Mouse (Mus musculus): ENCODE results near the gene Slc34a1. TPM values are rescaled to one million over a fixed set of nuclear protein-coding genes. Genes with fewer than 3 reads are reported as not detected.

Gene Slc34a1
- total RNA-seq, 2 experiments from 2014 or later = not detected

DNA sequence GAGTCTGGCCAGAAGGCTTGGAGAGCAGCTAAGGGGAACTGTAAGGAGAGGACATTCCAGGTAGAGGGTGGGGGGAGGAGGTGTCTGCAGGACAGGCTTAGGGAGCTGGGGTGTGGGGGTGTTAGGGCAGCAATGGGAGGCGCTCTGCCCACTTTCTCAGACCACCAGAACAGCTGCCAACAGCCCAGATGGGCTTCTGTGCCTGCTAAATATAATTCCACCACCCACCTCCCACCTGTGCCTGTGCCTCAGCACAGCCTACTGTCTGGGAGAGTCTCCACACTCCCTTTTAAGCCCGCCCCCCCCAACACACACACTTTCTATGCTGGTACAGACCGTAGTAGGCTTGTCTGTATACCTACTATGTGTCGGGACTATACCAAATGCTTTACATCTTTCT, 16.2 kb upstream of the Slc34a1 start:
- DNase-seq = no peak
- H3K27ac ChIP-seq = no peak overlapping the region
- no peak overlapping the region for H3K4me3 ChIP-seq
- intact Hi-C loops (cut with DNase I) = no loop called here
- TF ChIP-seq CTCF (IDR thresholded peaks at IDR 0.05) = no peak

DNA sequence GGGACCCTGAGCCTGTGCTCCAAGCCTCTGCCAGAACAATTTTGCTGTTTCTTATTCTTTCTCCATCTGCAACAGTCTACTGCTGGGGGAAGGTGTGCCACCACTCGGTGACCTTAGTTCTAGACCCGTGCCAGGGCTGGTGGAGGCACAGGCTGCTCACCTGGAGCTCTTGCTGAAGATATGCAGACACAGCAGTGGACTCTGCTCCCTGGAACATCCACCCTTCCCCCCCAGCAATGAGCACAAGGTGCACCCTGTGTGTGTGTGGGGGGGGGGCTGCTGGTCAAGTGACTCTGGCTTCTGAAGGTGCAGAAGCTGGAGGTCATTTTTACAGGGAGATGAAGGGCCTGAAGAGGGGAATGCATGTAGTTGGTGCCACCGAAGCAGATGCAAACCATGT, 7.3 kb upstream of the Slc34a1 start:
- DNase-seq = no peak
- Histone ChIP-seq H3K27ac (no peak overlapping the region), H3K4me3 (no peak overlapping the region)
- intact Hi-C loops (cut with DNase I) = no loop called here
- TF ChIP-seq CTCF (IDR thresholded peaks at IDR 0.05) = no peak

DNA sequence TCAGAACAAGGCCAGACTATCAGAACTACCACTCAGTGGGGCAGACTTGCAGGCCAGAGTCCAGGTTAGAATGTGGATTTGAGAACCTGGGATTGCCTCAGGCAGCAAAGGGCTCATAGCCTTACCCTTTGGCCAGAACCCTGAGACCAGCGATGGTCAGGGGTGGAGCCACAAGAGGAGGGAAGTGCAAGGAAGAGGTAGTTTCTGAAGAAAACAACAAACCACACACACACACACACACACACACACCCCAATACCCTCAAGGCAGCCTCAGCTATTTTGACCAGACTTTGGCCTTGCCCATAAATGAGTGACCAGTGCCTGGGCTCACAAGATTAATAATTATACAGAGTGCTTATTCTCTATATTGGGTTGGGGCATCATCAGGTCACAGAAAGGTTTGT, 6.4 kb upstream of the Slc34a1 start:
- no peak for TF ChIP-seq CTCF (IDR thresholded peaks at IDR 0.05)
- no peak for DNase-seq
- no peak overlapping the region for H3K4me3 ChIP-seq
- intact Hi-C loops (cut with DNase I) = no loop called here
- no peak overlapping the region for H3K27ac ChIP-seq

DNA sequence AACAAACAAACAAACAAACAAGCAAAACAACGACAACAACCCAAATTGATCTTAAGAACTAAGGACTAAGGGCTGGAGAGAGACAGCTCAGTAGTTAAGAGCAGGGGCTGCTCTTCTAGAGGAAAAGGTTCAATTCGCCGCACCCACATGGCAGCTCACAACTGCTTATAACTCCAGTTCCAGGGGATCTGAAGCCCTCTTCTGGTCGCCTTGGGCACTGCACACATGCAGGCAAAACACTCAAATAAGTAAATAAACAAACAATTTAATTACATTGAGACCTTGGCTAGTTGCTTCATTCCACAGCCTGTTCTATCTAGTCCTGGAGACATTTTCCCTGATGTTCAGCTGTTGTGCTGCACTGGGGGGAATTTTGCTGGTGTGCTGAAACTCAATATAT, 5.1 kb upstream of the Slc34a1 start:
- H3K4me3 ChIP-seq = no peak overlapping the region
- H3K27ac ChIP-seq = no peak overlapping the region
- intact Hi-C loops (cut with DNase I) = no loop called here
- peak; percentile 50 for TF ChIP-seq CTCF (IDR thresholded peaks at IDR 0.05)
- DNase-seq = no peak

DNA sequence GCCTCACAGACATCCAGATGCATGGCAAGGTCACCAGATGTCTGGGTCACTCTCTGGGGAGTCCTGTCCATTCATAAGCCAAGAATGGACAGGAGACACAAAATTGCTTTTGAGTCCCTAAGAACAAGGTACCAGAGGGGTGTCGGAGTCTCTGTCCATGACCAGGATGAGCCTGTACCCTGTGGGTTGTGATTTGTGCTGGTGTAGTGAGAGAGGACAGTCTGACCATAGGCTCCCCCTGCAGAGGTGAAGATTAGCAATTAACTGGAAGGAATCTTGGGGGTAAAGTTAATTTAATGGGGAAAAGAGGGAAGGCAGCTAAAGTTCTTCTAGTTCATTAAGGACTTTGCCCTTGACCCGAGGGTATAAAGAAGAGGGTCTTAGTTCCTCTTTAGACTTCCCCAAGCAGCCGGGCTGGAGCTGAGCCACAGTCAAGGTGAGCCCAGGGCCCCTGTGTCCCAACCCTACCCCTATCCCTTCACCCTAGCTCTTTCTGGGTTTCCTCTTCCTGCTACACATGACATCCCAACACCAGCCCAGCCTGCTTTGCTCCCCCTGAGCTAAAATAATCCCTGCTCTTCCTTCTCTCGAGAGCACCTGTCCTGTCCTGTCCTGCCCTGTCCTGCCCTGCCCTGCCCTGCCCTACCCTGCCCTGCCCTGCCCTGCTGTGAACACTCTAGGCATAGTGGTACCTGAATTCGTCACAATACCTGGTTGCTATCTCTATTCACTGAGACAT, 1.5 kb downstream of the Slc34a1 start:
- Histone ChIP-seq H3K4me3 (no peak overlapping the region), H3K27ac (no peak overlapping the region)
- no peak for DNase-seq
- no peak for TF ChIP-seq CTCF (IDR thresholded peaks at IDR 0.05)
- intact Hi-C loops (cut with DNase I) = no loop called here

DNA sequence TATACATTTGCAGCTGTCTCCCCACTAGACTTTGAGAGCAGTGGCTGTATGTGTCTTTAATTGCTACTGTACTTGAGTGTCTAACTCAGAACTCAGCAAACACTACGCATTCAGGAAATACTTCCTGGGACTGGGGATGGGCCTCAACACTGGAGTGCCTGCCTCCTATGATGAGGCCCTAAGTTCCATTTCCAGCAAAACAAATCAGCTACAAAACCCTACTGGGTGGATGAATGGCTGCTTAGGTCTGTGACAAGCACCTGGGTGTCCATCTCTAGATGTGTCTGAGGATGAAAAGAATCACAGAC, 2.0 kb downstream of the Slc34a1 start:
- intact Hi-C loops (cut with DNase I) = no loop called here
- TF ChIP-seq CTCF (IDR thresholded peaks at IDR 0.05) = no peak
- no peak for DNase-seq
- H3K27ac ChIP-seq = no peak overlapping the region
- no peak overlapping the region for H3K4me3 ChIP-seq

DNA sequence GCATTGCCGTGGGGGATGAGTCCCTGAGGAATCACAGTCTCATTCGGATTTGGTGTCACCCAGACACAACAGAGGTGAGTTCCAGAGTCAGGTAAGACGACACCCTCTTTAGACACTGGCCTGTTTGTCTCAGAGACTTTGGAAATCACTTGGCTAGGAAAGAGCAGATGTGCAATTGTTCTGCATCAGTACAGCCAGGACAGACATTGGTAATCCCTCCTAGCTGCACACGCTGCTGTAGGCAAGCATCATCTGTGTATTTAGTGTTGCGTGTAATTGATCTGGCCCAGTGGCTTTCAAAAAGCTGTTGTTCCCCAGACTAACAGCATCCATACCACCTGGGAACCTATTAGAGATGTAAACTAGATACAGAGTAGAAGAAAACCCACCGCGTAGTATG, 5.3 kb downstream of the Slc34a1 start:
- TF ChIP-seq CTCF (IDR thresholded peaks at IDR 0.05) = no peak
- no peak for DNase-seq
- Histone ChIP-seq H3K27ac (no peak overlapping the region), H3K4me3 (no peak overlapping the region)
- intact Hi-C loops (cut with DNase I) = no loop called here

DNA sequence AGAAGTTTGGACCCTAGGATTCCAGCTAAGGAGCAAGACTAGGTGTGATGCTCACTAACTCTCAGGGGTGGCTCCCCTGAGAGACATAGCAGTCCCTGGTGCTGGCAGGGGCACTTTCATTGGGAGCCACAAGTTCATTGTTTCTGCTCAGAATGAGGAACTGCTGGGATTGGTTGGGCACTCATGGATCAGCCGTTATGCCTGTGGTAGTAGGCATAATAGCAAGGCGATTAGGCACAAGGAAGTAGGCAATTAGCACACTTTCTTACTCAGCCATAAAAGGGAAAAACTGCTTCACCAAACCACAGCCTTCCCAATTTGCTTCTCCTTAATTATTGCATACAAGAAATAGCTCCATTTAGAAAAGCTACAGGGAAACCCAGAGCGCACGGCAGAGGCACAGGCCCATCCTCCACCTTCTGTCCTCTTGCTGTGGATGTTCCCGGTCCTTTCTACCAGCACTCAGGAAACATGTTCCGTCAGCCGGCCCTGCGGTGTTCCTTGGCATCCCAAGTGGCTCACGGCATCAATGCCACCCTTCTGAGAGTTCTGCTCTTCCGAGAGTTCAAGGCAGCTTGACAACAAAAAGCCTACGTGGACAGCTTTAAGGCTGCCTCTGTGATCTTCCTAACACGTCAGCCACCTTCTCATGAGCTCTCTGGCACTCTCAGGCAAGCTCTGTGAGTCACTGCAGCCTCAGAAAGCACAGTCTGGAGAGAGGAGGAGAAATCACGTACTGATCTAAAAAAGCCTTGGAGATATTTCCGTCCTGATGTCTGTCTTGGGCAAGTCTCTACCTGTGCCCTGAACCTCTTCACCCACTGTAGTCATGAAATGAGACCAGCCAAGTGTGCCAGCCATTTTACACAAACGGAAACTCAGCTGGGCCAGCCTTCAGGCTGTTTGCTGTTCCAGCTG, 6.2 kb downstream of the Slc34a1 start:
- Histone ChIP-seq H3K4me3 (no peak overlapping the region), H3K27ac (no peak overlapping the region)
- no peak for TF ChIP-seq CTCF (IDR thresholded peaks at IDR 0.05)
- intact Hi-C loops (cut with DNase I) = no loop called here
- no peak for DNase-seq

DNA sequence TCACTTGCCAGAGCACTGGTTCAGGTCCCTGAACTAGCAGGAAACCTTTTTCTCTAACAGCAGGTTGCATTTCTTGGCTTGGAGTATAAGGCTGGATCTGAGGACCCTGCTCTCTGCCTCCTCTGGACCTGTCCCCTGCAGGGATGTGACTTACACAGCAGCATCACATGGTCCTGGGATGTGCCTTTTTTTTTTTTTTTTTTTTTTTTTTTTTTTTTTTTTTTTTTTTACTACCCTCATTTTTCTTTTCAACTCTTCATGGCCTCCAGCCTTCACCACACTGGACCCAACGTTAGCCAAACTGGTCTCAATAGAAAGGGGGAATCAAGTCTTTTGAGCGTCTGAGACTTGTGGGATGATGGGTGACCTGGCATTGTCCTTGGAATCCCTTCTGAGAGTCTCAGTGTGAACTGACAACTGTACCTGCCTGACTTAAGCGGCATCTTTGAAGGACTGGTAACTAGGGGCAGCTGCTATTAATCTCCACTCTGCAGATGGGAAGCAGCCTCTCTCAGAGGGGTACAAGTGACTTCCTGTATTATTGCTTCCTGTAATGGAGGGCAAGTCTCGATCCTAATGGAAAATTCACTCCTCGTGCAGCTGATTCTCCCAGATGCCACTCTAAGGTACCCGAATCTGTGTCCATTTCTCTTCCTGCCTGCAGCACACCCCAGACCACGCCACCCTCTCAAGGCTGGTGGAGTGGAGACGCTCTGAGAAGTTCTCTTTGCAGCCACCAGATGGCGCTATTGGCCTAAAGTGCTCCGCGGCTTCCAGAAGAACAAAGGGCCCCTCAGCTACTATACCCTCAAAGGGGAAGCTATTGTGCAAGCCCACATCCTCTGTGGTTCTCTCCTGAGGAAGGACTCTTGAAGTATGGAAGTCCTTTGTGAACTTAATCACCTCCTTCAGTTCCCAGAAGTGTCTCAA, 7.1 kb downstream of the Slc34a1 start:
- Histone ChIP-seq H3K27ac (no peak overlapping the region), H3K4me3 (no peak overlapping the region)
- intact Hi-C loops (cut with DNase I) = loop anchor here (1.0 kb wide), 1 partner anchor 112 kb away; no protein-coding TSS in a partner anchor
- TF ChIP-seq CTCF (IDR thresholded peaks at IDR 0.05) = peak; percentile 98
- DNase-seq = peak; percentile 74

DNA sequence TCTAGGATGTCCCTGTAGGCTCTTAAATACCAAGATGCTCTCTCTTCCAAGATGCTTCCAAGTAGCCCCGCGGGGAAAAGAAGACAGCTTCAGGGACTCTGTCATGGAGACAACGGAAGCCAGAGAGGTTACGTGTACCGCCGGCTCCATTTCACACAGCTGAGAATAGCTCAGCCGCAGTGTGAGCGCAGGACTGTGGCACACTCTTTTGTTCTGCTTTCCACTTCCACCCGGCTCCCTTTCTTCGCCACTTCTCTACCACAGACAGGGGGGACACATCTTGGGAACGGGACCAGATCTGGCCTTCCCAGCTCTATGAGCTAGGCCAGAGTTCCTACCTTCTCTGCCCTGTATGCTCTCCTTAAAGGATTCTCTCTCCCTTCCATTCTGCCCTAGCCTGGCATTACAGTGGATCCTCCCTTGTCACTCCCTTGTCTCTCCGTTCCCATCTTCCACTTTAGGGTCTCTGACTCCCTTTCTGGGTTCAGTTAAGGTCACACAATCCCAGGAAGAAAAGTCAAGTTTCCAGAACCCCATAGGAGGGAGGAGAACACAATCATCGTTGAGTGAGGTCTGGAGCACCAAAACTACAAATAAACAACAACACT, 7.9 kb downstream of the Slc34a1 start:
- H3K27ac ChIP-seq = no peak overlapping the region
- H3K4me3 ChIP-seq = no peak overlapping the region
- intact Hi-C loops (cut with DNase I) = loop anchor here (1.0 kb wide), 1 partner anchor 111 kb away; no protein-coding TSS in a partner anchor
- no peak for DNase-seq
- no peak for TF ChIP-seq CTCF (IDR thresholded peaks at IDR 0.05)

DNA sequence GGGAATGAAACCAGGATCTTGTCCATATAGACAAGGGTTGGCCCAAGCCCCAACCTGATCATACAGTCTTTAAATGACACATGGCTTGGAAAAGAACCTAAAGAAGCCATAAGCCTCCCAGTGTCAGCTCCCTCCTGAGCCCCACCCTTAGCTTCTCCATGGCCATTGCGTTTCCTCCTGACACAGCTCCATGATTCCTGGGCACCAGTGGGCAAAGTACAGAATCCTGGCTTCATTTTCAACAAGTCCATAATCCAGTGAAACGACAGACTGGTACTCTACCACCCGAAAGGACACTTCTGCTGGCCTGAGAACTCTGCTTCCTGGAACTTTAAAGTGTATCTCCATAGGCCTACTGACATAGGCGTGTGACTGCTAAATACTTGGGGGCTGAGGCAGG, 9.4 kb downstream of the Slc34a1 start:
- DNase-seq = no peak
- intact Hi-C loops (cut with DNase I) = no loop called here

DNA sequence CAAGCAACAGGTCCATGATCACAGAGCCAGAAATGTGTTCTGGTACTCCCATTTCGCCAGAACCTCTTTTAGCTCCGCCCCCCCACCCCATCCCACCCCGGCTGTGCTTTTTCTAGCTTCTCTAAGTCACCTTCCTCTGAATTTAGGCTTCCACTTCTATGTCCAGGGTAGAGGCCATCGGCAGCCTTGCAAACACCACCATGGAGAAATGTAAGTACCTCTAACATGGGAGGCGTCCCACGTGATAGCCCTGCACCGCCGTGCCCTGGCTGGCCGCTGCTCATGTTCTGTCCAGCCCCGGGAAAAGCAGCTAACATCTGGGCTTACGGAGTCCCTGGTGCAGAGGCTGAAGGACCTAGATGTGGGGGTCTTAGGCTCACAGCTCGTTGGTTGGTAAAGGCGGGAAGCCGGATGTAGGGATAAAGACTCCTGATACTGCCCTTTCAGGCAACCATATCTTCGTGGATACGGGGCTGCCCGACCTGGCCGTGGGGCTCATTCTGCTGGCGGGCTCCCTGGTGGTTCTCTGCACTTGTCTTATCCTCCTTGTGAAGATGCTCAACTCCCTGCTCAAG, 10.6 kb downstream of the Slc34a1 start:
- intact Hi-C loops (cut with DNase I) = no loop called here
- DNase-seq = no peak
- H3K4me3 ChIP-seq = no peak overlapping the region
- no peak for TF ChIP-seq CTCF (IDR thresholded peaks at IDR 0.05)
- H3K27ac ChIP-seq = no peak overlapping the region

More for the DNA sequence above, 9.4 kb downstream of the Slc34a1 start:
- no peak overlapping the region for H3K4me3 ChIP-seq
- no peak for TF ChIP-seq CTCF (IDR thresholded peaks at IDR 0.05)
- no peak overlapping the region for H3K27ac ChIP-seq

Measured in gastrocnemius, adult 2 months (tissue).